Mouse (Mus musculus): ENCODE data around the gene Klk1b1.
"Not testable (repeated sequence)": the region's sequence is repeated elsewhere in the genome, so short reads cannot be mapped to it uniquely, and the experiment has no call there.

Klk1b1 gene

DNA sequence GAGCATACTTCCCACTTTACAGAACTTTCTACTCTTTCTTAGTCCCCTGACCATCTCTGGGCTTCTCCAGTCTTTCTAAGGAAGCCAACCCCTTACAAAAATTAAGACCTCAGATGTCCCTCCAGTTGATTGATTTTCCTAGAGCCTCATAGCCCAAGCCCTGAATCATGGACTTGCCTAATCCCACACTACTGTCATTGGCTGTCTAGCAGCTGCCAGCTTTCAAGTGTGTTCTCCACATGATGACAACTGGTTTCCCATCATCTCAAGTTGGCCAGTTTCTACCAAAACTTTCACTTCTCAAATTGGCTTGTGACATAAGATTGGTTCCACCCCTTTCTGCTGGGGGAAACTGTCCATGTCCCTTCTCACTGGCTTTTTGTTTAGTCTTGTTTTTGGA lies 38.3 kb downstream of the Klk1b1 start:
- DNase-seq (ENCODE audit: low read depth, low spot score): no peak

GRCm38 (mm10) chr7:44011868-44012267 lies 45.3 kb downstream of the Klk1b1 start, which contains the start of gene Klk1b26:
Klk1b26 (plus strand) TSS chr7:44012168.
- not testable (repeated sequence) for DNase-seq (ENCODE audit: low read depth, low spot score)

DNA sequence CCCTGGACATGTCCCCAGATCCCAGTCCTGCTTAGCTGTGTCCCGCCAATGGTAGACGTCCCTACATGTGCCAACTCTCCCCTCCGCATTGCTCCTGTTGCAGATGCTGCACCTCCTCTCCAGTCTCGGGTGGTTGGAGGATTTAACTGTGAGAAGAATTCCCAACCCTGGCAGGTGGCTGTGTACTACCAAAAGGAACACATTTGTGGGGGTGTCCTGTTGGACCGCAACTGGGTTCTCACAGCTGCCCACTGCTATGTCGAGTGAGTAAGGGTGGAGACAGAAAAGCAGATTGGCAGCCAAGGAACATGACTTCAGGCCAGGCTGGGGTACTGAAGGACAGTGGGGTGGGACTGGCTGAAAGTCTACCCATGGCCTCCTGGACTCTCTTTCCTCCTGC lies 48.1 kb downstream of the Klk1b1 start:
- not testable (repeated sequence) for DNase-seq (ENCODE audit: low read depth, low spot score)

- DNase-seq (ENCODE audit: low read depth, low spot score): no peak
Measured at GRCm38 (mm10) chr7:44015071-44015470, 48.5 kb downstream of the Klk1b1 start.
